Mouse (Mus musculus) heart, embryonic 13.5 days (tissue): ENCODE measurements around the gene Adamts20. TPM values are rescaled to one million over a fixed set of nuclear protein-coding genes. Genes with fewer than 3 reads are reported as not detected.

ENCODE experiments used
- polyA plus RNA-seq: library from polyadenylated mRNA; unstranded; fragments of >200 nt; fragmentation: Nextera tagmentation; extraction: Ambion mirVana; gene quantifications from 2 replicates; pipeline ENCODE4 v1.2.1, GENCODE M21; 2015

The Adamts20 gene
- polyA plus RNA-seq, 1 experiment from 2014 or later = 1.4 TPM

Other genes with a start within 250 kb of the Adamts20 start
- gene Pus7l, start 78.1 kb upstream of the Adamts20 start, polyA plus RNA-seq = 4.0 and 4.6 TPM in 2 replicates
- 3.8 and 4.3 TPM in 2 replicates for gene Irak4, start 78.2 kb upstream of the Adamts20 start, polyA plus RNA-seq
- 44.3 and 47.6 TPM in 2 replicates for gene Twf1, start 124.5 kb upstream of the Adamts20 start, polyA plus RNA-seq
- 1.2 and 1.3 TPM in 2 replicates for gene Tmem117, start 163.8 kb upstream of the Adamts20 start, polyA plus RNA-seq